Mouse (Mus musculus): ENCODE measurements around the gene Loxl1.

DNA sequence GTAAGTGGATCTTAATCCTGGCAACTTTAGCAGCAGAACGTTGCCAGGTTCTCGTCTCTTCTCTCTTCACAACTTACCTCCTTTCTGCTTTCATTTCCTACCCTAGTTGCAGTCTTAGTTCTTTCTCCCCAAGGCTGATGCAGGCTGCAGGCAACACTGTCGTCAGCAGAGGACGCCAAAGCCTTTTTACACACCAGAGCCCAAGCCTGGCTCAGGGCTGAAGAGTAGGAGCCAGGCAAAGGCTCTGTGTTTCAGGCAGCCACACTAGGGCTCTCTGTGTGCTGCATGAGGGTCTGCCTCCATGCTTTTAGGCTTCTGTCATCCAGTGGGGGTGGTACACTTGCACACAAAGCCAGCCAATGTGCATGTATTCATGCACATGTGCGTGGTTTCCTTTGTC, 17.3 kb upstream of the Loxl1 start:
- TF ChIP-seq POLR2A (IDR thresholded peaks at IDR 0.05; ENCODE audit: borderline replicate concordance, control insufficient read depth, low read depth, low read length) = no peak
- TF ChIP-seq CTCF (IDR thresholded peaks at IDR 0.05; ENCODE audit: control insufficient read depth, insufficient read depth, low read length) = peak; percentile 33; the same call in 1 of the 2 replicates

Data from bone marrow, adult 2 months (tissue).